Mouse (Mus musculus): ENCODE measurements at regions not wholly inside any gene's neighbourhood (a gene's known extent, or its start where the extent isn't known, plus 50 kb on each side); places are given as distances from the start of the nearest gene placed in this dataset.
"Not testable (repeated sequence)": the region's sequence is repeated elsewhere in the genome, so short reads cannot be mapped to it uniquely, and the experiment has no call there.

- no peak for DNase-seq (ENCODE audit: low spot score)
These were observed 59.1 kb downstream of the Zbtb18 start for GRCm38 (mm10) chr1:177501288-177501687.

- no peak for DNase-seq (ENCODE audit: low spot score)
These were observed 61.8 kb downstream of the Zbtb18 start for GRCm38 (mm10) chr1:177503946-177504345.

- no peak for DNase-seq (ENCODE audit: low spot score)
These were observed 62.6 kb downstream of the Zbtb18 start for GRCm38 (mm10) chr1:177504743-177505142.

- DNase-seq (ENCODE audit: low spot score), result not testable (repeated sequence)
These were observed 65.2 kb downstream of the Zbtb18 start for GRCm38 (mm10) chr1:177507398-177507797.

- DNase-seq (ENCODE audit: low spot score), result no peak
These were observed 67.6 kb downstream of the Zbtb18 start for GRCm38 (mm10) chr1:177509786-177510185.

GRCm38 (mm10) chr1:177512116-177512515 is 70.0 kb downstream of the Zbtb18 start:
- DNase-seq (ENCODE audit: low spot score), result no peak

- no peak for DNase-seq (ENCODE audit: low spot score)
These were observed 75.9 kb downstream of the Zbtb18 start for GRCm38 (mm10) chr1:177517934-177518610.

GRCm38 (mm10) chr1:177518897-177519513 is 76.9 kb downstream of the Zbtb18 start:
- DNase-seq (ENCODE audit: low spot score), result no peak

GRCm38 (mm10) chr1:177521110-177521509 is 79.0 kb downstream of the Zbtb18 start:
- DNase-seq (ENCODE audit: low spot score), result no peak

GRCm38 (mm10) chr1:177525141-177525540 is 83.0 kb downstream of the Zbtb18 start:
- no peak for DNase-seq (ENCODE audit: low spot score)

GRCm38 (mm10) chr1:177531791-177532190 is 89.6 kb downstream of the Zbtb18 start:
- DNase-seq (ENCODE audit: low spot score), result peak; percentile 10

GRCm38 (mm10) chr1:177532656-177533055 is 90.5 kb downstream of the Zbtb18 start:
- DNase-seq (ENCODE audit: low spot score), result no peak

- no peak for DNase-seq (ENCODE audit: low spot score)
These were observed 91.2 kb downstream of the Zbtb18 start for GRCm38 (mm10) chr1:177533332-177533731.

- no peak for DNase-seq (ENCODE audit: low spot score)
These were observed 103.0 kb downstream of the Zbtb18 start for GRCm38 (mm10) chr1:177545031-177545735.

GRCm38 (mm10) chr1:177547716-177548115 is 105.6 kb downstream of the Zbtb18 start:
- no peak for DNase-seq (ENCODE audit: low spot score)

- DNase-seq (ENCODE audit: low spot score), result no peak
These were observed 113.5 kb downstream of the Zbtb18 start for GRCm38 (mm10) chr1:177555471-177556291.

- DNase-seq (ENCODE audit: low spot score), result no peak
These were observed 115.3 kb downstream of the Zbtb18 start for GRCm38 (mm10) chr1:177557432-177557831.

- DNase-seq (ENCODE audit: low spot score), result no peak
These were observed 115.7 kb downstream of the Zbtb18 start for GRCm38 (mm10) chr1:177557856-177558255.

GRCm38 (mm10) chr1:177561716-177562588 is 119.8 kb downstream of the Zbtb18 start:
- DNase-seq (ENCODE audit: low spot score), result no peak

GRCm38 (mm10) chr1:177562589-177562912 is 120.4 kb downstream of the Zbtb18 start:
- no peak for DNase-seq (ENCODE audit: low spot score)

- DNase-seq (ENCODE audit: low spot score), result no peak
These were observed 123.5 kb downstream of the Zbtb18 start for GRCm38 (mm10) chr1:177565678-177566077.
